Mouse (Mus musculus) heart, postnatal 0 days (tissue): ENCODE data around the gene Gm28729. TPM values are rescaled to one million over a fixed set of nuclear protein-coding genes. Genes with fewer than 3 reads are reported as not detected.
A peak's percentile ranks its signal among the peaks of the same experiment; 100 is the strongest.

Experiments used
- ATAC-seq: fragments of 200-750 bp; cut with Nextera tagmentation; 2 replicates; pipeline ENCODE4 v1.8.0; 2017; ENCODE audit warnings: low read depth, moderate number of reproducible peaks, moderate library complexity; ENCODE audit not compliant: insufficient read depth
- DNase-seq: peaks from one replicate; pipeline ENCODE4 v3.0.0-alpha.2; 2016; ENCODE audit warnings: low spot score
- H3K27ac ChIP-seq: fragments of 300-500 bp; sonication (generic); 2 replicates; pipeline ENCODE4 v1.5.1; 2014; ENCODE audit warnings: low read depth, mild to moderate bottlenecking
- H3K27me3 ChIP-seq: fragments of 300-500 bp; sonication (generic); 2 replicates; pipeline ENCODE4 v1.6.1; 2014; ENCODE audit warnings: low read length, mixed read lengths; ENCODE audit not compliant: control insufficient read depth, insufficient read depth
- H3K36me3 ChIP-seq: fragments of 300-500 bp; sonication (generic); replicated peaks from 2 replicates; pipeline ENCODE4 v1.6.1; 2014; ENCODE audit warnings: low read length, mixed read lengths; ENCODE audit not compliant: control insufficient read depth, insufficient read depth
- H3K4me1 ChIP-seq: fragments of 300-500 bp; sonication (generic); 2 replicates; pipeline ENCODE4 v1.6.1; 2014; ENCODE audit warnings: antibody characterized with exemption; ENCODE audit not compliant: control insufficient read depth, insufficient read depth
- H3K4me2 ChIP-seq: fragments of 300-500 bp; sonication (generic); 2 replicates; pipeline ENCODE4 v1.6.1; 2014; ENCODE audit warnings: low read depth, mild to moderate bottlenecking, low read length, moderate library complexity
- H3K4me3 ChIP-seq: fragments of 300-500 bp; sonication (generic); 2 replicates; pipeline ENCODE4 v1.5.1; 2014; ENCODE audit warnings: low read depth, low read length
- H3K9ac ChIP-seq: fragments of 300-500 bp; sonication (generic); replicated peaks from 2 replicates; pipeline ENCODE4 v1.6.1; 2014; ENCODE audit warnings: low read depth, low read length, mixed read lengths
- H3K9me3 ChIP-seq: fragments of 300-500 bp; sonication (generic); replicated peaks from 2 replicates; pipeline ENCODE4 v1.6.1; 2016; ENCODE audit warnings: low read length; ENCODE audit not compliant: control insufficient read depth
- CTCF ChIP-seq: IDR thresholded peaks from 2 replicates; pipeline ENCODE4 v1.5.1; 2016; ENCODE audit warnings: antibody characterized with exemption, control low read depth, low read depth
- EP300 ChIP-seq: IDR thresholded peaks from 2 replicates; pipeline ENCODE4 v1.6.1; 2016; ENCODE audit warnings: antibody characterized with exemption, low read depth
- WGBS: fragments of 180-500 bp; shearing (Covaris S2); extraction: QIAGEN DNeasy Blood & Tissue Kit; methylation state at CpG from one replicate; pipeline ENCODE4 v1.1.7; 2014; 5-methylcytosine and 5-hydroxymethylcytosine counted together
- polyA plus RNA-seq: library from polyadenylated mRNA; unstranded; fragments of >200 nt; fragmentation: Nextera tagmentation; extraction: Ambion mirVana; gene quantifications from 2 replicates; pipeline ENCODE4 v1.2.1, GENCODE M21; 2015
- total RNA-seq: library from RNA; depleted of rRNA; stranded (reverse); fragments of >200 nt; gene quantifications from 2 replicates; pipeline ENCODE4 v1.2.3, GENCODE M21; 2014; ENCODE audit warnings: low replicate concordance

Gm28729 gene
- total and polyA plus RNA-seq, 2 experiments from 2014 or later = not detected

GRCm38 (mm10) chr9:96558594-96558993 is 33.5 kb upstream of the Gm28729 start:
- DNase-seq = no peak
- H3K9me3 ChIP-seq = no peaks in the 10 kb centered on the region
- TF ChIP-seq EP300 (no peak), CTCF (no peak)
- no peaks in the 10 kb centered on the region for H3K27me3 ChIP-seq
- H3K4me2 ChIP-seq = no peak overlapping the region
- no peak overlapping the region for H3K4me3 ChIP-seq
- no peak overlapping the region for H3K27ac ChIP-seq
- no peaks in the 10 kb centered on the region for H3K4me1 ChIP-seq
- 41% methylated on average over 1 of the region's 1 CpGs for WGBS
- no peak overlapping the region for H3K9ac ChIP-seq
- H3K36me3 ChIP-seq = peaks cover 47% of the 10 kb centered on the region
- ATAC-seq = no peak

DNA sequence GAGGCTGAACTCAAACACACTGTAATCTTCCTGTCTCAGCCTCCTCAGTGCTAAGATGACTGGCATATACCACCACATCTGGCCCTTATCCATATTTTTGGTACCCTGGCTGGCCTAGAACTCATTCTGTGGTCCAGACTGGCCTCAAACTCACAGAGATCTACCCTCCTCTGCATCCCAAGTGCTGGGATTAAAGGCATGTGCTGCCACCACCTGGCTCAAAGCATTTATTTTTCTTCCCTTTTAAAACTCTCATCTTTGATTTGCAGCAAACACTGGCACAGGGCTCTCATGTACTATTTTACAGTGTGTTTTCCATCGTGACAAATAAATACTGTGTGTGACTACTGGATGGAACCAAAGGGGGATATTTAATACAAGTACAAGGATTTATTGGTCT is 29.0 kb upstream of the Gm28729 start:
- DNase-seq (no peak), ATAC-seq (no peak)
- Histone ChIP-seq H3K36me3 (peaks cover 34% of the 10 kb centered on the region), H3K9me3 (no peaks in the 10 kb centered on the region), H3K4me2 (no peak overlapping the region), H3K27me3 (no peaks in the 10 kb centered on the region), H3K4me1 (no peaks in the 10 kb centered on the region), H3K9ac (no peak overlapping the region), H3K27ac (no peak overlapping the region), H3K4me3 (no peak overlapping the region)
- WGBS = 76% methylated on average over 1 of the region's 1 CpGs
- TF ChIP-seq CTCF (peak; percentile 17; the same call in 1 of the 2 replicates), EP300 (no peak)

DNA sequence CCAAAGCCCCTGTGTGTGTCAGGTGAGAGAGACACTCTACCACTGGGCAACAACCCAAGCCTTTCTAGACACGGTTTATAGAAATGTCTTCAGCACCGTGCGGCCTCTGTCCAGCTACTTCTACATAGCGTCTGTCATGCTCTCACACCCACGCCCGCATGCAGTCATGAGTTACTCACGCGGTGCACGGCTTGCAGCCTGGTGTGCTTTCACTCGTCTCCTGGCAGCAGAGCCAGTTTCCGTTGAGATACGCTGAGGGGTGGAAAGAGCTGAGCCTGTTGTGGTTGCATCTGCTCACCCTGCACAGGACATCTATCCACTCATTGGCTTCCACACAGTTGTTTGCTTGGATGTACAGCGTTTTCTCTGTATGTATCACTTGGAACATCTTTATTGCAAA is 20.3 kb upstream of the Gm28729 start:
- 83% methylated on average over 13 of the region's 13 CpGs for WGBS
- ATAC-seq (no peak), DNase-seq (no peak)
- Histone ChIP-seq H3K4me1 (no peaks in the 10 kb centered on the region), H3K36me3 (peaks cover 27% of the 10 kb centered on the region), H3K27ac (no peak overlapping the region), H3K4me3 (no peak overlapping the region), H3K9ac (no peak overlapping the region), H3K4me2 (no peak overlapping the region), H3K9me3 (no peaks in the 10 kb centered on the region), H3K27me3 (no peaks in the 10 kb centered on the region)
- TF ChIP-seq EP300 = no peak
- TF ChIP-seq CTCF = no peak

- WGBS = 25% methylated on average over 27 of the region's 27 CpGs
- Histone ChIP-seq H3K4me2 (peak overlapping the region; percentile 54), H3K27ac (0 out of 2 replicates have a peak overlapping the region, but pooled peaks have one; percentile 15), H3K36me3 (peaks cover 27% of the 10 kb centered on the region), H3K9me3 (no peaks in the 10 kb centered on the region), H3K27me3 (no peaks in the 10 kb centered on the region), H3K9ac (0 out of 2 replicates have a peak overlapping the region, but pooled peaks have one; percentile 33), H3K4me3 (peak overlapping the region; percentile 36), H3K4me1 (no peaks in the 10 kb centered on the region)
- DNase-seq = peak; percentile 70
- no peak for TF ChIP-seq EP300
- peak; percentile 55 for TF ChIP-seq CTCF
- ATAC-seq = peak; percentile 94
Measured at GRCm38 (mm10) chr9:96543643-96544640, 18.9 kb upstream of the Gm28729 start.

GRCm38 (mm10) chr9:96538916-96539315 is 13.9 kb upstream of the Gm28729 start:
- WGBS = 46% methylated on average over 10 of the region's 10 CpGs

More at GRCm38 (mm10) chr9:96538916-96539315, 13.9 kb upstream of the Gm28729 start:
- no peak overlapping the region for H3K4me2 ChIP-seq
- H3K27ac ChIP-seq = no peak overlapping the region
- H3K4me3 ChIP-seq = no peak overlapping the region
- peaks cover 12% of the 10 kb centered on the region for H3K36me3 ChIP-seq
- H3K9ac ChIP-seq = no peak overlapping the region
- H3K4me1 ChIP-seq = peaks cover 13% of the 10 kb centered on the region; the same call in 1 of the 2 replicates
- H3K9me3 ChIP-seq = no peaks in the 10 kb centered on the region
- DNase-seq (no peak), ATAC-seq (no peak)
- no peak for TF ChIP-seq EP300
- TF ChIP-seq CTCF = no peak
- H3K27me3 ChIP-seq = no peaks in the 10 kb centered on the region
